Mouse (Mus musculus) ovary, adult 18-20 months (tissue): ENCODE measurements around the gene Col1a1.
"Not testable (repeated sequence)": the region's sequence is repeated elsewhere in the genome, so short reads cannot be mapped to it uniquely, and the experiment has no call there.

Experiments
- DNase-seq: peaks from one replicate; pipeline ENCODE4 v3.0.0; 2022; ENCODE audit warnings: low spot score, mixed read lengths

Col1a1 gene

GRCm38 (mm10) chr11:94938296-94938695, 2.3 kb downstream of the Col1a1 start:
- DNase-seq = no peak

DNA sequence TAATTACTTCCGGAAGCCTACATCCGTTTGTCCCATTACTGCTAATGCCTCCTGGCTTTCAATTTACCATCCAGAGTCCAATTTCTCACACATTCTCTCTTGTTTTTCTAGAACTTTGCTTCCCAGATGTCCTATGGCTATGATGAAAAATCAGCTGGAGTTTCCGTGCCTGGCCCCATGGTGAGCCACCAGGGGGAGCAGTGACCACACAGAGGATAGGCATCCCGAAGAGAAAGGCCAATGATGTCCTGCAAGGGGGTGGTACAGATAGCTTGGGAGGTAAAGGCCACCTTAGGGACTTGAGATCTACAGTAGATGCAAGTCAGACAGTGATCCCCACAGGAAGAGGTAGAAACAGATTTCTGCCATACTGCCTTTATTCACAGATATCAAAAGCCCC, 3.3 kb downstream of the Col1a1 start:
- no peak for DNase-seq

GRCm38 (mm10) chr11:94941121-94941520, 5.1 kb downstream of the Col1a1 start:
- DNase-seq = no peak

- DNase-seq = no peak
Observed at GRCm38 (mm10) chr11:94941776-94942175, 5.8 kb downstream of the Col1a1 start.

GRCm38 (mm10) chr11:94942282-94943023, 6.4 kb downstream of the Col1a1 start:
- DNase-seq = no peak

DNA sequence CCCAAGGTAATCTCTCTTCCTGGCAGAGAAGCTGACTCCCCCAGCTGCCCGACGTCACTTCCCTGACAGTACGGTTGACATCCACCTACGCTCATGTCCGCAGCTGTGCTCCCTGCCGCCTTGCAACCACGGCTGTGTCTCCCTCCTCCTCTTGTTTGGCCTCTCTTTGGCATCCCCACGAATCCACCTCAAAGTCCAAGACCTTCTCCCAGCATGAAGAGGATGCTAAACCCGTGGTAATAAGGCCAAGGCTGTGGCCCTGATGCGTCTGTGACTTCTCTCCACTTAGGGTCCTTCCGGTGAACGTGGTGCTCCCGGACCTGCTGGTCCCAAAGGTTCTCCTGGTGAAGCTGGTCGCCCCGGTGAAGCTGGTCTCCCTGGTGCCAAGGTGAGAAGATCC, 7.0 kb downstream of the Col1a1 start:
- DNase-seq = no peak

DNA sequence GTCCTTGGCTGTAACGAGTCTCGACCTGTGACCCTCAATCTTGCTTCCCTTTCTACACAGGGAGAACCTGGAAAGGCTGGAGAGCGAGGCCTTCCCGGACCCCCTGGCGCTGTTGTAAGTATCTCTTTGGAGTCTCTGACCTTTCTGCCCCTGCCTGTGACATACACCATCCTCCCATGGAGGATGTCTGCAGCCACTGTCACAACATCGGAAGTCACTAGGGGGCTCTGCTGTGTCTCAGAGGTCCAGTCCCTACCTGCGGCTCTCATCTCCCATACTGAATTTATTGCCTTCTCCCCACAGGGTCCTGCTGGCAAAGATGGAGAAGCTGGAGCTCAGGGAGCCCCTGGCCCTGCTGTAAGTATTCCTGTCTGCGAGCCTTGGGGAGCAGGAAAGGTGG, 8.3 kb downstream of the Col1a1 start:
- DNase-seq = no peak

- DNase-seq = no peak
Observed at GRCm38 (mm10) chr11:94945236-94945635, 9.2 kb downstream of the Col1a1 start.

DNA sequence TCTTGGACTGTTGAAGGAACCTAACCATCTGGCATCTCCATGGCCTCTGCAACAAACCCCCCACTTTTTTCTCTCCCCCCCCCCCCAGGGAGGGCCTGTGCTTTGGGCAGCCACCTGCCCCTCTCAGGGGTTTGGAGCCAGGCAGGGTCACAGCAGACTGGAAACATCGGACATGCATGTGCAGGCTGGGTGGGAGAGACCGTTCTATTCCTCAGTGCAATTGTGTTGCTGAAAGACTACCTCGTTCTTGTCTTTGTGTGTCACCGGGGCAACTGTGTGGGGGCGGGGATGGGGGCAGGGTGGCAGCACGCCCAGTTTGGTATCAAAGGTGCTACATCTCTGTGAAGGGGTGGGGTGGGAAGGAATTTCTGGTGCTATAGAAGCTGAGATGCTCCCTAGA, 16.1 kb downstream of the Col1a1 start:
- DNase-seq = no peak

GRCm38 (mm10) chr11:94955103-94955502, 19.1 kb downstream of the Col1a1 start:
- no peak for DNase-seq

GRCm38 (mm10) chr11:94957693-94958064, 21.7 kb downstream of the Col1a1 start:
- no peak for DNase-seq

DNA sequence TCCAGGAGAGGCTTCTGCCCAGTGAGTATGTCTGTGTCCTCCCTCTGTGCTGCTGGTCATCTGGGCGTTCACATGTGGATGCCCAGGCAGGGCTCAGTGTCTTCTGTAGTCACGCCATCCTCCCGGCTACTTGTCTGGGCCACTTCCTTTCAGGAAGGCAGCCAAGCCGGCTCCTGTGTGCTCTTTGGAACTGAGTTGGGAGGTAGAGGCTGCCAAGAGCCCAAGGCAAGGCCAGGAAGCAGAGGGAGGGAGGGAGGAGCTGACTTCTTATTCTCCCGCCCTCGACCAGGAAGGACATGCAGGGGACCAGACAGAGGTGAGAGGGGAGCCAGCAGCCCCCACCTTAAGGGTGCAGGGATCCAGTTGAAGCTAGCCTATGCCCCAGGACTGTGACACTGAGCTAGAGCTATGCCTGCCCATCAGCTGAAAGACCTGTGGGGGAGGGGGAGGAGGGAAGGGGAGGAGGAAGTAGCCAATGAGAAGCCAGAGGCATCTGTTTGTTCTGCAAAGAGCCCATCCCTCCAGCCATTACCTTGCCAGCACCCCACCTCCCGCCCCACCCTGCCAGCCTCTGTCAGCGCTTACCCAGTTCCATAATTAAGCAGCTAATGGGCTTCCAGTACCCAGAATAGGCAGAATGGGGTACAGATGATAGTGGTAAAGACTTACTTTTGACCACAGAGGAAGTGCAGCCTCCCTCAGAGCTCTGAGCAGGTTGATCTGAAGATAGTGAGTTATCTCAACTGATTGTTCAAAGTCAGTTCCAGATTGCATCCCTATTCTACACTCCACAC, 22.2 kb downstream of the Col1a1 start:
- DNase-seq = peak; percentile 77

GRCm38 (mm10) chr11:94962534-94963101, 26.6 kb downstream of the Col1a1 start:
- no peak for DNase-seq

- DNase-seq = no peak
Observed at GRCm38 (mm10) chr11:94967419-94967818, 31.4 kb downstream of the Col1a1 start, which contains the start of gene Hils1. Gene Hils1 (plus strand): TSS chr11:94967593.

- no peak for DNase-seq
Observed at GRCm38 (mm10) chr11:94968187-94968586, 32.2 kb downstream of the Col1a1 start.

DNA sequence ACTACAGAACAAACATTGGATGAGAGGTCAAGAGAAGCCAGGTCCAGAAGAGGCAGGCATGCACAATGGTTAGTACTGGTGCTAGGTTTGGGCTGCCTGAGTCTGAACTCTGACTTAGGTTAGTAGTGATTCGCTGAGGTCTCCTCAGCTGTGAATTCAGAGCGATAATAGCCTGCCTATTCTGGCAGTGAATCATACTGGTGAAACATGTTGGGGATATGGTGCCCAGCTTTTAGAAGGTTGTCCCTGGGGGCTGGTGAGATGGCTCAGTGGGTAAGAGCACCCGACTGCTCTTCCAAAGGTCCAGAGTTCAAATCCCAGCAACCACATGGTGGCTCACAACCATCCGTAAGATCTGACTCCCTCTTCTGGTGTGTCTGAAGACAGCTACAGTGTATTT, 33.7 kb downstream of the Col1a1 start:
- not testable (repeated sequence) for DNase-seq

DNA sequence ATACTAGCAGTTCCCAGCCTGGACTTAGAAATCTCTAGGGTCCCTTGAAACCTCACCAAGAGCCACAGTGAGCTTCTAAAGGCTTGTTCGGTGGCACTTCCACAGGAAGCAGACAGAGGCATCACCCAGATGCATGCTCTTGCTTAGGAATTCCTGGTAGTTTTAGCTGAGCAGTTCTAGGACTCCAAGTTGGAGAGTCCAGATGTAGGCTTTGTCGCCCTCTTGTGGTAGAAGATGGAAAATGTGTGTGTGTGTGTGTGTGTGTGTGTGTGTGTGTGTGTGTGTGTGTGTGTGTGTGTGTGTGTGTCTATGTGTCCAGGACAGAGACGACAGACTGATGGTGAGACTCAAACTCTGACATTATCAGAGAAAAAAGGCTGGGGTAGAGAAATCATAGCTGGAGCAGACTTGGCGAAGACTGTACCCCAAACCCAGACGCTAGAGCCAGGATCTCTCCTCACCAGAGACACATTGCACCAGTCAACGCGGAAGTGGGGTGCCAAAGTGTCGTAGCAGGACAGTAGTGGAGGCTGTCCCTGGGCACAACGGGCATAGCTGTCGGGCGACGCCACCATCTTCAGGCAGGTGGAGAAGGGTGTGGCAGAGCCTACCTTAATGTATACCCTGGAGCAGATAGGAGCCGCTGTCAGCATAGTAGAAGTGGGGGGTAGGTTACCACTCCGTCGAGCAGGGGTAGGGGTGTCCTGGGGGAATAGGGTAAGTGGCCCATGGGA, 34.4 kb downstream of the Col1a1 start:
- DNase-seq = no peak

GRCm38 (mm10) chr11:94971895-94972615, 36.0 kb downstream of the Col1a1 start:
- DNase-seq = no peak

GRCm38 (mm10) chr11:94972887-94973286, 36.9 kb downstream of the Col1a1 start:
- DNase-seq = no peak

DNA sequence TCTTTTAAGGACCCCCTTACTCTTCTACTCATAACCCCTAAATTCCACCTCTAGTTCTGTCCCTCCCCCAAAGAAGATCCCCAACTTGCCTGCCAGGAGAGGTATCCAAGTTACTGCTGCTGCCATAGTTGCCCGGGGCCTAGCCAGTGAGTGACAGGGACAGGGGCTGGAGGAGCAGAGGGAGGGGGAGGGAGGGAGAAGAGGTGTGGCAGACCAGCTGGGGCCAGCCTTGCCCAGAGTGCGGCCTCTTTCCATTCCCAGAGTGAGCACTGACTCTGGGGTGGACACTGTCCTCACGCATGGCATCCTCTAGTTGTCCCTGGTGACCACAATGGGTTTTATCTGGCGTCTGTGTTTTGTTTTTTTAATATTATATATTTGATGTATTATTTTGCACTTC, 37.3 kb downstream of the Col1a1 start:
- no peak for DNase-seq

DNA sequence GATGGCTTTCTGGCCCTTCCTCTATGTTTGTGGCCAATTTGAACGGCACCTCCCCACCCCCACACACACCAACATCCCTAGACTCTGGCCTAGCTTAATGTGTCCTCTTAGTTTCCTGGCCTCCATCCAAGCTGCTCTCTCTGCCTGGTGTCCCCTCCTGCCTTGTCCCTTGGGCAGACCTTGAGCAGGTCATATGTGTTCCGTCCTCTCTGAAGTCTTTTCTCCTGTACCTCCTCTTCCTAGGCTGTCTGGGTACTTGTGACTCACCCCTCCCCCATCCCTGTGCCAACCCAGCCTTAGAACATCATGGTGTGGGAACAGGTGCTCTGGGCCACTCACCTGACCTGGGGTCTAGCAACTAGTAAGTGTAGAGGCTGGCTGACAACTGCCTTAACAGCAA, 38.9 kb downstream of the Col1a1 start:
- no peak for DNase-seq

- DNase-seq = no peak
Observed at GRCm38 (mm10) chr11:94976199-94976598, 40.2 kb downstream of the Col1a1 start, which contains the start of gene Sgca. Gene Sgca (minus strand): TSS chr11:94976327.
